Mouse (Mus musculus): Measurements from ENCODE around the gene Muc4.

Muc4 gene

GRCm38 (mm10) chr16:32726501-32726900 lies 9.2 kb upstream of the Muc4 start:
- DNase-seq (ENCODE audit: low spot score): no peak

GRCm38 (mm10) chr16:32728240-32728639 lies 7.4 kb upstream of the Muc4 start:
- DNase-seq (ENCODE audit: low spot score): no peak

- no peak for DNase-seq (ENCODE audit: low spot score)
Measured at GRCm38 (mm10) chr16:32728730-32729129, 7.0 kb upstream of the Muc4 start.

- DNase-seq (ENCODE audit: low spot score): no peak
Measured at GRCm38 (mm10) chr16:32733213-32733612, 2.5 kb upstream of the Muc4 start.

- no peak for DNase-seq (ENCODE audit: low spot score)
Measured at GRCm38 (mm10) chr16:32736022-32736421, 336 bp downstream of the Muc4 start.

DNA sequence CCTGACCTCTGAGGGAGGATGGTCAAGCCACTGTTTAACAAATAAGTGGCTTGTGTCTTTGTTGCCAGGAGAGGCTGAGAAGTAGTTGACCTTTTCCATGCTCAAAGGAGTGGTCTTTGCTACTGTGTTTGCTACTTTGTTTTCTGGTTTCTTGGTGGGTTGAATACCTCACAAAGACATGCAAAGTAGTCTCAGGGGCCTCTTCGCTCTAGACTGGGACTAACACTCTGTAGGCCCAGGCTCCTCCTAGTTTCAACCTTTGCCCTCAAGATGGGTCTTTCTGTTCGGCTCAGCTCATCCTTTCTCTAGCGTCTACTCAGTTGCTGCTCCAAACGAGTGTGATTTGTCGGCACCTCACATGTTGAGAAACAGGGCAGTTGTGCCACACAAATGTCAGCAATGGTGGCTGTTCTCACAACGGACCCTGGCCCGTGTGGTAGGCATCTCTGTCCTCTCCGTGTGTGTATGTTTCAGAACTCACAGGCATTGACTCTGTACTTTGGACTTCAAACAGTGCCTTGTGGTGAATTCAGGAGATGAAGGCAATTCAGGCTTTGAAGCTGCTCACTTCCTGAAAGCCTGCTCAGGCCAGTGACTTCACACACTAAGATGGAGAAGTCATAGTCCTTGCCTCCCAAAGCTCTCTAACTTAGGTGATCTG lies 4.4 kb downstream of the Muc4 start:
- no peak for DNase-seq (ENCODE audit: low spot score)

- DNase-seq (ENCODE audit: low spot score): no peak
Measured at GRCm38 (mm10) chr16:32741366-32741765, 5.7 kb downstream of the Muc4 start.

GRCm38 (mm10) chr16:32742712-32743111 lies 7.0 kb downstream of the Muc4 start:
- no peak for DNase-seq (ENCODE audit: low spot score)

DNA sequence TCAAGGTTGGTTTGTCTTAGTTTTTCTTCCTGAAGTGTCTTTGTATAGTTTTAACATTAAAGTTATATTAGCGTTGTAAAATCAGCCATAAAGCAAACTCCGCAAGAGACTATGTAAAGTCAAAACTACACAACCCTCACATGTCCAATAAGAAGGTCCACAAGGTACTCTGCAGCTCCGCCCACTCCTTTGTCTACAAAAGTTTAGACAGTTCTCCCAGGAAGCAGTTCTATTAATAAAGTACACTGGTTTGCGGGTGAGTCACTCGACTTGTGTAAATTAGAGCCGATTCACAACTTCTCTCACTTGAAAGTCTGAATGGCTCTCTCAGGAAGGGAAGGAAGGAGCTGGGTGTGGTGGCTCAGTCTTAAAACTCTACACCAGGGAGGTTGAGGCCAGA lies 10.2 kb downstream of the Muc4 start:
- DNase-seq (ENCODE audit: low spot score): no peak

GRCm38 (mm10) chr16:32750242-32751127 lies 14.8 kb downstream of the Muc4 start:
- DNase-seq (ENCODE audit: low spot score): no peak

DNA sequence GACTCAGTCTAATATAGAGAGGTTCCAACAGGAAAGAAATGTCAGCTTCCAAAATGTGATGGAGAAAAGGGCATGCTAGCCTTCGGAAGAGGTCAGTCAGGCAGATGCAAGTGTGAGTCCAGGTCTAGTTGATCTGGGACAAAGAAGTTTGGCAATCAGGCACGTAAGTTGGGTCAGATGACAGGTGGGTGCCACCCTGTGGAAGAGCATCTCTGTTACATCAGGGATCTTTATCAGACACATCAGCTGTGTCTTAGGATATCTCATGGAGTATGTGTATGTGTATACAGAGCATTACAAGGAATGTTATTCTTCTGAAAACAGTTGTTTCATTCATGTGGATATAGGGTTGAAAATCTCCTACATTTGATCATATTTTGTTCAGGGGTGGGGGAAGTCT lies 28.9 kb downstream of the Muc4 start:
- no peak for DNase-seq (ENCODE audit: low spot score)

- no peak for DNase-seq (ENCODE audit: low spot score)
Measured at GRCm38 (mm10) chr16:32764961-32765360, 29.3 kb downstream of the Muc4 start.

DNA sequence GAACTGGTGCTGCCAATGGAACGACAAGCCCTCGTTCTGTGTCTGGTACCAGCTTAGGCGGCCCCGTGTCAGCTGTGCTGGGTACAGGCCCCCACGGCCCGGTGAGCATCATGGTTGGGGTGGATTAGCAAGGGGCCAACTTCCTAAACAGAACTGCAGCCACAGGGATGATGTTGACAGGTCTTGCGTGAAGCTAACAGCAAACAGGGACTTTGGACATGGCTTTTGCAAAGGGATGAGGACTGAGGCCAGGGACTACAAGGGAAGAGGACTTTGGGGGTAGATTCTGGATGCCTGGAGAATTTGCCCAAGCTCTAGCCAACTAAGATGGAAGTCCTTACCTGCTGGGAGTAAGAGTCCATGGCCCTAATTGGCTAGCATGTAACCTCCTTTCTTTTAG lies 31.2 kb downstream of the Muc4 start:
- DNase-seq (ENCODE audit: low spot score): no peak

GRCm38 (mm10) chr16:32776676-32777075 lies 41.0 kb downstream of the Muc4 start:
- DNase-seq (ENCODE audit: low spot score): no peak

DNA sequence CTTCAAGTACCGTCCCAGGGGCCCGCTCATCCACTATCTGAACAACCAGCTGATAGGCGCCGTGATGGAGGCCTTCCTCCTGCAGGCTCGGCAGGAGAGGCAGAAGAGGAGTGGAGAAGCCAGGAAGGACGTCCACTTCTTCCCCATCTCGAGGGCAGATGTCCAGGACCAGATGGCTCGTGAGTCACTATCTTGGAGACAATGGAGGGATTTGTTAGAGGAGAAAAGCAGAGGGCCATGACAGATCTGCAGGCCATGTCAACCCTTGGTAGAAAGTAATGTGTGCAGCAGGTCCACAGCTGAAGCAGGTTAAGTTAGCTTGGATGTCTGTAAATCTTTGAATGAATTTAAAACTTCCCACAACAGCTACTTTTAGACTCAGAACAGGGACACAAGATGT lies 43.3 kb downstream of the Muc4 start:
- DNase-seq (ENCODE audit: low spot score): no peak

GRCm38 (mm10) chr16:32783324-32784062 lies 47.8 kb downstream of the Muc4 start:
- DNase-seq (ENCODE audit: low spot score): no peak

DNA sequence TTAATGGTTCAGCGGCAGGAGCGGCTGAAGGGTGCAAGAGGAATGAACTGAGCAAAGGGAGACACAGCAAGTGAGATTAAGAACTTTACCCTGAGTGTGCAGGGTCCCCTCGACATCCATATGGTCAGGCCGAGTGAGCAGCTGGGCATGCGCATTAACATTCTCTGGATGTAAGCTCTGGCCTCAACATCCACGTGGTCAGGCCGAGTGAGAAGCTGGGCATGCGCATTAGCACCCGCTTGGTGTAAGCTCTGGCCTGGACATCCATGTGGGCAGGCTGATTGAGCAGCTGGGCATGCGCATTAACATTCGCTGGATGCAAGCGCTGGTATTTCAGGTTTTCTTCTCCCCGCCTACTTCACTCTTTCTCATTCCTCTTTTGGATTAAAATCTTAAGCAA lies 49.2 kb downstream of the Muc4 start:
- DNase-seq (ENCODE audit: low spot score): no peak

GRCm38 (mm10) chr16:32790056-32790455 lies 54.4 kb downstream of the Muc4 start:
- no peak for DNase-seq (ENCODE audit: low spot score)

GRCm38 (mm10) chr16:32795177-32795576 lies 59.5 kb downstream of the Muc4 start:
- DNase-seq (ENCODE audit: low spot score): no peak

- no peak for DNase-seq (ENCODE audit: low spot score)
Measured at GRCm38 (mm10) chr16:32796676-32797425, 61.2 kb downstream of the Muc4 start.

DNA sequence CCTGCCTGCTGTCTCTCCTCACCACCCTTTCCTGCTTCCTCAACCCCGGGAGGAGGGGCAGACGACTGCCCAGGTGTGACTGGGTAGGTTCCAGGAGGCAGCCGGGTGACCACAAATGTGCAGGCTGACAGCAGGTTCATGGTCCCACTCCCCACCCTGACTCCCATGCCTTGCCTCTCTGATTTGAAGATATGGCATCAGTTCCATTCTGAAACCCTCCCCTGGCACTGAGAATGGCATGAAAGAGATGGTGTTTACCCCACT lies 61.7 kb downstream of the Muc4 start, which contains the start of gene Muc20:
Muc20 (minus strand) TSS at position 10 of the 264 bp plus-strand sequence.
- DNase-seq (ENCODE audit: low spot score): no peak

DNA sequence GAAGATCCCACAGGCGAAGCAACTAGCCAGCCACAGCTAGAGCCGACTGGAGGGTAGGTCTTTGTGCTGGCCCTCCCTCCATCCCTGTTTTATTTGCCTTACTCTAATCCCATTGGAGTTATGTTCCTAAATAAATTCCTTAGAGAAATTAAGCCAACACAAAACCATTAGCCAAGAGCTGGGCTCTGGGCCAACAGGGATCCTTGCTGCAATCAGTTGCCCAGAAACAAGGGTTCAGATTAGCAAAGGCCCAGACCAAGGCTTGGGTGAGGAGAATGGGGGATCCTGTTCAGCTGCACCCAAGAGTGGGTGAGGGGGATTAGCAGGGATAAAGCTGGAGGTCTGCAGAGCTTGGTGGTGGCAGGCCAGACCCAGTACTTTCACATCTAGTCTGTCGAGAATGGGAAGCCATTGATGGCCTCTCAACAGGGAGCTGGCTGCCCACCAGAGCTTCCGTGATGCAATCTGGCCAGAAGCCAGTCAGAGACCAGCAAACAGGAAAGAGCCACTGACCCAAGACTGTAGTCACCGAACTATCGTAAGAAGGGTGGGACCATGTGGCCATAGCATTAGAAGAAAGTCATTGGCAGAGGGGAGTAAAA lies 67.7 kb downstream of the Muc4 start:
- DNase-seq (ENCODE audit: low spot score): no peak

Data from layer of hippocampus, adult 9-10 months (tissue).